ENCODE assay signal across 10 mouse cellular contexts in genomic region chr7:57778754-57779153, GRCm38 (mm10).
"Had no signal": no experiment of that assay in that cellular context is flagged by ENCODE, and none has a peak within 500 bp of the region (broad histone marks: within the 10 kb centered on the region; RNA-seq: fewer than 3 reads in every experiment).

No protein-coding gene starts in this region.

- H3K4me3 ChIP-seq: limb, embryonic 13.5 days had no signal

- H3K4me1 ChIP-seq: limb, embryonic 13.5 days had no signal

- H3K27ac ChIP-seq: limb, embryonic 13.5 days; liver, embryonic 14.5 days had no signal

- DNase-seq: kidney, postnatal 14 days; left cerebral cortex, postnatal 4 days; lung, adult 18-20 months; lung, postnatal 36 days; right cerebral cortex, adult 18-20 months; right cerebral cortex, postnatal 25 days; thymus, postnatal 4 days had no signal

- H3K27me3 ChIP-seq: limb, embryonic 13.5 days had no signal

- H3K4me2 ChIP-seq: limb, embryonic 13.5 days; midbrain, embryonic 11.5 days had no signal

- H3K9me3 ChIP-seq: limb, embryonic 13.5 days had no signal

- H3K36me3 ChIP-seq: limb, embryonic 13.5 days had no signal

- H3K9ac ChIP-seq: limb, embryonic 13.5 days; liver, embryonic 14.5 days had no signal
